Mouse (Mus musculus) spleen, adult 12 weeks (tissue): Measurements from ENCODE around the gene D030056L22Rik.
A peak's percentile ranks its signal among the peaks of the same experiment; 100 is the strongest.

Experiments
- DNase-seq: peaks from one replicate; pipeline ENCODE4 v3.0.0; 2022; ENCODE audit warnings: low spot score

The D030056L22Rik gene

DNA sequence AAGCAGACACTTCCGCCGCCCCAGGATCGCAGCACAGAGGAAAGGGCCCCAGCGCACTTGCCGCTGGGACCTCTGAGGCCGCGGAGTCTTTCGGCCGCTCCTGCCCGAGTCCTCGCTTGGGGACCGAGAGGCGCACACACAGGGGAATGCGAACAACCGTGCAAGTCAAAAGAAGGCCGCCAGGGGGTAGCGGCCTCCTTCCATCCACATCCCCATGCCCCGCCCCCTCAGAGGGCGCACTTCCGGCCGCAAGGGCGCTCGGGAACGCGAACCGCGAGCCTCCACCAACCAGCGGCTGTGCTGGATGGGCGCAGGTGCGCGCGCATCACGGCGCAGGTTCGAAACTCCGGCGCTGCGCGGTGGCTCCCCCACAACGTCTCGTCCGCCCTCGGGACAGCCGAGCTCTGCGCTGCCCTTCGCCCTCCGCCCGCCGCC lies at the start of gene D030056L22Rik:
Gene D030056L22Rik (plus strand): TSS at position 328 of the 435 bp plus-strand sequence.
- peak; percentile 99 for DNase-seq

DNA sequence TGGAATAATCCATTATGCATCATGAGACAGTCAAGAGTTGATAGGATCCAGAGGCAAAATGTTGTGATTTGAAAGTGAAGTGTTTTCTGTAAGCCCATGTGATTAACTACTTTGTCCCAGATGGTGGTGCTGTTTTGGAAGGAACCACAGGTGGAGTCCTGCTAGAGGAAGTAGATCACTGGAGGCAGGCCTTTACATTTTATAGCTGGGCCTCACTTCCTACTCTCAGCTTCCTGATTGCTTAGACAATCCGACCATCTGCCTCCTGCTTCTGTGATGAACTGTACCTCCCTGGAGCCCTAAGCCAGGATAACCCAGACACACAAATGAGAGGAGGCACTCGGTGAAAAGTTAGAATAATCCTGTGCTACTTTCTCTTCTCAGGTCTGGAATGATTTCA lies 49.1 kb upstream of the D030056L22Rik start:
- no peak for DNase-seq

DNA sequence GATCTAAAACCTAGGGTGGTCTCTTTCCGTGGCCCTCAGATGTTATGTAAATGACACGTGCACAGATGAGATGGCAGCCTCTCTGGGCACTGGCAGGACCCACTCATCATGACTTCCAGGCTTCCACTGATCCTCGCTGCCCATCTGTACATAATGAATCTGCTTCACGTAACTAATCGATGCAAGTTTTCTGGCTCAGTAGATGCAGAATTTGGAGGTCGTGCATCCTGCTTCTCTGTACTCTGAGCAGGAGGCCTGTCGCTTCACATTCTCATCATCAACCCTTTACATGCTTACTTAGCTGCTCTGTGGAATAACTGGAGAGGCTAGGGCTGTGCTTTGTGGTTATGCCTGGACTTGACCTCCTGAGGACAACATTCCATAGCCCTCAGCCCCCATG lies 46.0 kb upstream of the D030056L22Rik start:
- no peak for DNase-seq

DNA sequence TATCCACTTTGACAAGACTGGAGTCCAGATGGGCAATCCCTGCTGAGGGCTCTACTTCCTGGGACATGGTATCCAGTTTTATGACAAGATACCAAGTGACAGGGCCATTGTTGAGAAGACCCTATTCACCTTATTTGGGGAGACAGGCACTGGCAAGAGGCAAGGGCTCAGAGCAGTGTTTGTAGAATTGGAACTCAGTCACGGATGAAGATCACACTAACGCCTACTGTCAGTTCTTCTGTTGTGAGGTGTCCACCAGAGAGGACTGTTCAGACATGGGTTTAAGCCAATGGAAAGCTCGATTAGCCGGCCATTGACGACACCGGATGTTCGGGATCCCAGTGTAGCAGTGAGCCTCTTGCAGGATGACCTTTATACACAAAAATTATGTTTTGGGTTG lies 43.4 kb upstream of the D030056L22Rik start:
- no peak for DNase-seq

DNA sequence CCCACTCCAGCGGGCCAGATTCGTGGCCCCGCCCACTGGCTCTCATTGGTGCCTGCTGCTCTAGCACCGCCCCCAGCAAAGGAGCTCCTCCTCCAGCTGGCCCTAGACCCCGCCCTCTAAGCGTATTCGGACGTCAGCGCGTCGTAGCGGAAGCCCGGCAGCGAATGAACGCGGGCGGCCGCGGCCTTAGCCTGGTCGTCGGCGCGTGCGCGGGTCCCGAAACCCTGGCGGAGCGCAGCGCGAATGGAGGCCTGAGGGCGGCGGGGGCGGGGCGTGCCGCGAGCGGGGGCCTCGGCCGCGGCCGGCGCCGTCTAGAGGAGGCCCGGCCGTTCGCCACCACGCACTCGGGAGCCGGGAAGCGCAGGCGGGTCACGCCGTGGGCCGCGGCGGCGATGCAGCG lies 42.4 kb upstream of the D030056L22Rik start, which contains the start of gene Carnmt1:
Gene Carnmt1 (plus strand): TSS at position 157 of the 400 bp plus-strand sequence.
- DNase-seq = peak; percentile 98

DNA sequence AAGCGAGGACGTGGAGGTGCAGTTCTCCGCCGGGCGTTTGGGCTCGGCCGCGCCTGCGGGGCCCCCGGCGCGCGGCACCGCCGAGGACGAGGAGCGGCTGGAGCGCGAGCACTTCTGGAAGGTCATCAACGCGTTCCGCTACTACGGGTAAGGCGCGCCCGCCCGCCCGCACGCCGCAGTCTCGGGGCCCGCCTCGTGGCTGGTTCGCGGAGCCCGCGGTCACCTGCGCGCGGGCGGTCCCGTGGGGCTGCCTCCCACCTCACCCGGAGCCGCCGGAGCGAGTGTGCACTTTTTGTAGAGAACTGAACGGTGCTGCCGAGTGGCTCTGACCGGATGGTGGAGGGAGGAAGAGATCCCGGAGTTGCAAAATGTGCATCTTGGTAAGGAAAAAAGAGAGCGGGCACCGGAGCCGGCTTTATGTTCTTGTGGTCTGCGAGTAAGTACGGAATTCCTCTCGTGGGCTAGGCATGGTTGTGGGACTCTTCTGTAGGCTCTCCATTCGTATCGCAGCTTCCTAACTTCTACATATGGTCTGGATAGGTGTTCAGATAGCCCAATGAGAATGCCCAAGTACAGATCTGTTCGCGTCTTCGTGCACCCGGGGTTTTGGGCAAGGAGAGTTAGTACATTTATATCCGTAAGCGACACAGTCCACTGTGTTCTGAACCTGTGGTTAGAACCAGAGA lies 41.8 kb upstream of the D030056L22Rik start:
- peak; percentile 54 for DNase-seq

DNA sequence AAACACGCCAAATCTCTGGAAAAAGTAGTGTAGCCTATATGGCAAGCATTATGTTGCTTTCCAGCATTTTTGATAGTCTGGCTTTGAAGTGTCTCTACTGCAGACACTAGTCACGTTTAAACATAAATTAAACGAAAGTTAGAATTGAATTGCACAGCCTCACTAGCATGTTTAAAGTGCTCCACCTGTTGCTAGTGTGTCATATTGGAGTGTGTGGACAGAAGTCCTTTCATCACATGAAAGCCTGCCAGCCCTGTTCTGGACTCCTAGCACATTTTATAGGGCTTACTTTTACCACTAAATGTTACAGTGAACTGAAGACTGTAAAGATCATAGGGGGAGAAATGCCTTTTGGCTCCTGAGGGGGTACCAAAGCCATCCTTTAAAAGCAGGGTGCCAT lies 40.5 kb upstream of the D030056L22Rik start:
- DNase-seq = no peak

DNA sequence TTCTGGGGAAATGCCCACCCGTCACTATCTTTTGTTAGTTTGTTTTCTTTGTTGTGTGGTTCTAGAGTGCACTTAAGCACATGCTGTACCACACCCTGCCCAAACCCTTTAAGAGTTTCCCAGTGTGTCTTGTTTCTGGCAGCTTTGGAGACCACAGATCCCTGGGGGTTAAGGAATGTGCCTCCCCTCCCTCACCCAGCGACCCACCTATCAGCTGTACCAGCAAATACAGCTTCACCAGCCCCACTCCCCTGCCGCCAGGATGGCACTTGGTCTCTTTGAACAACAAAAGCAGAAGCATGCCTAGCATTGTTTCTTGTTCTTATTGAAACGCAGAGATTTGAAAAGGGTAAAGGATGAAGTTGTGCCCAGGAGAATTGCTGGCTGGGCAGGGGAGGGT lies 39.9 kb upstream of the D030056L22Rik start:
- DNase-seq = no peak

DNA sequence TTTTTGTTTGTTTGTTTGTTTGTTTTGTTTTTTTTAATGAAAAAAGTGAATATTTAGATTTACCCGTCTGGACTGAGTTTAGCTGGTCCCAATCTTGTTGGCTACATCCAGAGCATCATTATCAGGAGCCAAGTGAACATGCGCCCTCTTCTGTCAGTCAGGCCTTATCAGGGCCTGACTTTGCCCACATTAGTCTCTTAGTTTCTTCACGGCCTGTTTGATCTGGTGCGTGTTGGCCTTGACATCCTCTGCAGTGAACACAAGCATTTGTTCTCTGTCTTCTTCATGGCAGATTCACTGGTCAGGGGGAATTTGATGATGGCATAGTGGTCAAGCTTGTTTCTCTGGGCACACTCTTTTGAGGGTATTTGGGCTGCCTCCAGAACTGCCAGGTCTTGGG lies 30.9 kb upstream of the D030056L22Rik start:
- no peak for DNase-seq

DNA sequence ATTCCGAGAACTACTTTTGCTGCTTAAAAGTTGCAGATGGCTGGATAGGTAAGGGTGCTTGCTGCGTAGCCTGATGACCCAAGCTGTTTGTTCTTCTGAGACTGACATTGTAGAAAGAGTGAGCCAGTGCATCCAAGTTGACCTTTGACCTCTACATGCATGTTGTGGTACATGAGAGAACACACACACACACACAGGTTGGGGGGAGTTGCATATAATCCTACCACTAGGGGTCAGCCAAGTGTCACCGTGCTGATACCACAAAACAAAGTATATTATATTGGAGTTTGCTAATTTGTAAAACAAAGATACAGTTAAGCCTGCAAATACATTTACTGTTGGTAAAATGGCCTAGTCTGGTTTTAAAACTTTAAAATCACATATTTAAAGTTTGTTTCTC lies 25.4 kb upstream of the D030056L22Rik start:
- DNase-seq = peak; percentile 37

DNA sequence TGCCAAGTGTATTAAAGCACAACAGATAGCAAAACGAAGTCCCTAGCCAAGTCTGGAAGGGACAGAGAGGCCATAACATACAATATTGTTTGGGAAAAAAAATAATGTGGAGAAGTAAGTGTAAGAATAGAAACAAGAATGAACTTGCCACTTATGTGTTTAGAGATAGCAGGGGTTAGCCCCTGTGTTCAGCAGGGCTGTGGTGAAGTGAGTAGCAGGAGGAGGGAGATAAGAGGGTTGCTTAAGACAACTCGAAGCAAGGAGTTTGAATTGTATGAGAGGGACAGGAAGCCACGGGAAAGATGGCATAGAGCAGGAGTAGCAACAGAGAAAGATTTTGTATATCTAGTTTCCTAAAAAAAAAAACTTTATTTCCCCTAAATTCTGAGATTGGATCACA lies 20.8 kb upstream of the D030056L22Rik start:
- no peak for DNase-seq

DNA sequence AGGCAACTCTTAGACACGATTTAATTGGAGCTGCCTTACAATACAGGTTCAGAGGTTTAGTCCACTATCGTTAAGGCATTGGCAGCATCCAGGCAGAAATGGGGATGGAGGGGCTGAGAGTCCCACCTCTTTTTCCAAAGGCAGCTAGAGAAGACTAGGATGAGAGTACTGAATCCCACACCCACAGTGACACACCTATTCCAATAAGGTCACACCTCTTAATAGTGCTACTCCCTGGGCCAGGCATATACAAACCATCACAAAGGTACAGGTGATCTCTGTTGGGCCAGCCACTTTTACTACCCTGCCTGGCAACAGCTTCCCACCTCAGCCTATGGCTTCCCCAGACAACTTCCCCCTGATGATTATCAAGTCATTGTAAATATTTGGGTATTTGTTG lies 20.2 kb upstream of the D030056L22Rik start:
- DNase-seq = no peak

DNA sequence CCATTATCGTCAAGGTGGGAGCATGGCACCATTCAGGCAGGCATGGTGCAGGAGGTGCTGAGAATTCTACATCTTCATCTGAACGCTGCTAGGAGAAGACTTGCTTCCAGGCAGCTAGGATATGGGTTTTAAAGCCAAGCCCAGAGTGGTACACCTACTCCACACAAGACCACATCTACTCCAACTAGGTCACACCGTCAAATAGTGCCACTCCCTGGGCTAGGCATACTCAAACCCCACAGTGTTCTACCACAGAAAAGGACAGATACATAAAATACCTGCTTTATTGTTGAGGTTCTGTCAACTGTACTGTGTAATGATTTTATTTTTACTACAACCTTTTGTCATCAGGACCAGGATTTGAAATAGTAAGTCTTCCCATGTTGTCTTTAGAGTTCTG lies 17.9 kb upstream of the D030056L22Rik start:
- no peak for DNase-seq

DNA sequence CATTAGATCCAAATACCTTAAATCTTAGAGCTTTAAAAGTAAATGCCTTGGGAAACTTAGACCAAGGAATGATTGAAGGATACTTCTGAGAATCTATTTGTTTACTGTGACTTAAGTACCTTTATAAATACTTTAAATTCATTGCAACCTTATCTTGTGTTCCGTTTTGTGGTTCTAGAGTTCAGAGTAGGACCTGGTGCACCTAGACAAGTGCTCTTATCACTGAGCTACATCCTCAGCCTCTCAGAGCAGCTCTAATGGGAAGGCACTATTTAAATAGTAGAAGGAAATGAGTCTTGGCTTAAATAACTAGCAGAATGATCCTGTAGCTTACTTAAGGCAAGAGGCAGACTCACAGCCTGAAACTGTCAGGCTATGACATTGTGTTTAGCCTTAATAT lies 17.4 kb upstream of the D030056L22Rik start:
- no peak for DNase-seq

DNA sequence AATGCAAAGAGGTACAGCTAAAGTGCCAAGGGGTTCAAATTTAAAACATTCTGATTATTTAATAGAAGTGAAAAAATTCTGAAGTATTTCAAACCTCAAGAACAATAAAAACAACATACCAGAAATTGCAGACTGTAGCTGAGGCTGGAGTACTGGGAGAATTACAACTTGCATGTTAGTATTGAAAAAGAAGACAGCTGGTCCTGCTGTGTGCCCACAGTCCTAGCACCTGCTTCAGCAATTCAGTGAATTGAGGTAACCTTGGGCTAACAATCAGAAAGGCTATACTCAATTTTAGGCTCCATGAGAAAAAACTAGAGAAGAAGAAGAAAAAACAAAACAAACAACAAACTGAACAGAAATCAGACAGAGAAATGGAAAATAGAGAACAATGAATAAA lies 4.9 kb upstream of the D030056L22Rik start:
- DNase-seq = no peak

DNA sequence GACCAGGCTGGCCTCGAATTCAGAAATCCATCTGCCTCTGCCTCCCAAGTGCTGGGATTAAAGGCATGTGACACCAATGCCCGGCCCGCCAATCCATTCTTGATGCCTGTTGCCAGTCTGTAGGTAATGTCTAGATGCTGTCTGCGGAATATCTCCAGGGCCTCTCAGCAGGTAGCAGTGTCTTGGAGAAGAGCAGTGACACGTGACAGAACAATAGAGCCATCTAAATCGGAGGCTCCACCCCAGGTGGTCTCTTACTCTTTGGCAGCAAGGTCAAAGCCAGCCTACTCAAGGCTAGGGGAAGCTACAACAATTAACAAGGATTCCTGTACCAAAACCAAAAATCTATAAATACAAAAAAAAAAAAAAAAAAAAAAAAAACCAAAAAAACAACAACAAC lies 2.1 kb upstream of the D030056L22Rik start:
- no peak for DNase-seq

DNA sequence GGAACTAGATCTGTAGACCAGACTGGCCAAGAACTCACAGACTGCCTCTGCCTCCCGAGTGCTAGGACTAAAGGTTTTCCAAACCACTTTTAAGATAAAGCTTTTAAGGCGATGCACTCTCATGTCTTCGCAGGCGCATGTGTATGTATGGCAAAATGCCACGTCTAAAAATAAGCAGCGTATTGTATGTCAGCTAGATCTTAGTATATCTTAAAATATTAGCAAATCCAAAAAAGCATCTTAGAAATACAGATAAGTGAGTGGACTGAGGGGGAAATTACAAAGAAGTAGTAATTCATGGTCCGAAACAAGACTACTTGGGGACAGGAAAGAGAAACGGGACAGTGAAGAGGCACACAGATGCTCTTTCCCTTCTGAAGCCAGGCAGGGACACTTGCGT lies 1.4 kb upstream of the D030056L22Rik start:
- no peak for DNase-seq

DNA sequence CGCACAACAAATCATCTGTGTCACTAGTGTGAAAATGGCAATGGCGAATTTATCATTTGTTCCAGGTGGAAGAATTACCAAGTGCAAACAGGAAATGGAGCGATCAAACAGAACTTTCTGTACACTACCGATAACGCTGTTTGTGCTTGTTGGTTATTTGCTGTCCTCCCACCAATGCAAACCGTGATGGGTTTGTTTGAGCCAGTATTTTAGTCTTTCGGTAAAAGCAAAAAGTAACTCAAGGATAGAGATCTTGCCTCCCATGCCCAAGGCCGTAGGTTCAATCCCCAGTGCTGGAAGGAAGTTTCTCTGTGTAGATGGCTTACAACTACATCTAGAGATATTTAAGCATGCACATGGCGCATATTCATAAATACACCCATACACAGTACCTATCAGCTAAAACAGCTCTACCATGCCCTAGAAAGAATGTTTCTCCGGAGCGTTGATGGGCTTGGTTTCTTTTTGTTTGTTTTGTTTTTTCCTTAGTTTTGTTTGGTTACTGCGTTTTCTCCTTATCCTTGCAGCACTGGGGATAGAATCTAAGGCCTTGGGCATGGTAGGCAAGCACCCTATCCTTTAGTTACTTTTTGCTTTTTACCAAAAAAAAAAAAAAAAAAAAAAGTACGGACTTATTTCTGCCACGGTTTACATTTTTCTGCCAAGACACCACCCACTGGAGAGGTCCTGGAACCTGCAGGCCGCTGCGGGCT lies 684 bp upstream of the D030056L22Rik start:
- peak; percentile 7 for DNase-seq

DNA sequence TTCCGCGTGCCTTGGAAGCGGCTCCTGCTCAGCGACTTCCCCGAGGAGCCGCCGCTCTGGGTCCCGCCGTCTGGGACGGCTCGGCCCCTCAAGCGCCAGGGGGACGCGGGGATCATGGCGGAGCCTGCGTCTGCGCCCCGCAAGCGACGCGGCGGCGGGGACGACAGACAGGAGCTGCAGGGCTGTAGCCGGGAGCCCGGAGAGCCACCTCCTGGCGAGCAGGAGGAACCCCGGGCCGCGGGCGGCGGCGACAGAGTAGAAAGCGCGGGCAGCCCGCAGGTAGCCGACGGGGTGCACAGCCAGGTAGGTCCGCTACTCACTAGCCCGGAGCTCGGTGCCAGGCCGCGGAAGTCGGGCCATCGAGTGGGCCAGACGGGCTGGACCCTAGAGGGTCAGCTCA lies 364 bp downstream of the D030056L22Rik start:
- DNase-seq = peak; percentile 57

DNA sequence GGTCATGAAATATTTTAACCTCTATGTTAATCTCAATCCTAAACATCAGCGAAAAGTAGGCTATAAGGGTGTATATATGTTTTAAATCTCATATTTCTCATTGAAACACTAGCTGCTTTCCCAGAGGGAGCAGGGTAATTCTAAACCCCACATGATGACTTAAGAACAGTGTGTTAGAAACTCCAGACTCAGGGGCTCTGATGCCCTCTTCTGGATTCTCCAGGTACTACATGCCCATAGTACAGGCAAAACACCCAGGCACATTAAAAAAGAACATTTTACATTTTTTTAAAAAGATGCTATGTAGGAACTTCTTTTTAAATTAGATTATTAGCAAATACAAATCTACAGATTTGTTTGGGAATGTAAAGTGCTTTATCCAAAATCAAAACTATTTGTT lies 3.4 kb downstream of the D030056L22Rik start:
- DNase-seq = peak; percentile 46

DNA sequence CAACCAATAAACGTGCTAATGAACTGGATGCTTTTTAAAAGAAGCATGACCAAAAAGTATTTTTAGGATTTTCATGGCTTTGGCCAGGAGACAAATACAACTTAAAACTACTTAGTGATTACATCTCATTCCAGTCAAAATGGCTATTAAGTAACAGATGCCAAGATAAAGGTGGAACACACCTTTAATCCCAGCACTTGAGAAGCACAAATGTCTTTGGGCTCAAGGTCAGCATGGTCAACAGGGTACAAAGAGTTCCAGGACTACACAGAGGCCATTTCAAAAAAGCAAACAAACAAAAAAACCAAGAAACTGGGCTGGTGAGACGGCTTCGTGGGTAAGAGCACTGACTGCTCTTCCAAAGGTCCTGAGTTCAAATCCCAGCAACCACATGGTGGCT lies 7.3 kb downstream of the D030056L22Rik start:
- no peak for DNase-seq

DNA sequence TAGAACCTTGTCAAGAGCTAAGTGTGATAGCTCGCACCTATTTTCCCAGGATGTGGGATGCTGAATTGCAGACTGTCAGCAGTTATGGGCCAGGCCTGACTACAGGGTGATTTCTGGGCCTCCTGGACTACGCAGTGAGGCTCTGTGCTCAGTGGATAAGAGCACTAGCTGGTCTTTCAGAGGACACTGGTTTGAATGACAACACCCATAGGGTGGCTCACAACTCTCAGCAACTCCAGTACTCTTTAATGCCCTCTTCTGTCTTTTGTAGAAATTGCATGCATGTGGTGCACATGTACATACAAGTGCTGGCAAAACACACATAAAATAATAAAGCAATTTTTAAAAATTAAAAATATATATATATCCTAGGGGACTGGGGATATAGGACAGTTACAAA lies 12.2 kb downstream of the D030056L22Rik start:
- no peak for DNase-seq

DNA sequence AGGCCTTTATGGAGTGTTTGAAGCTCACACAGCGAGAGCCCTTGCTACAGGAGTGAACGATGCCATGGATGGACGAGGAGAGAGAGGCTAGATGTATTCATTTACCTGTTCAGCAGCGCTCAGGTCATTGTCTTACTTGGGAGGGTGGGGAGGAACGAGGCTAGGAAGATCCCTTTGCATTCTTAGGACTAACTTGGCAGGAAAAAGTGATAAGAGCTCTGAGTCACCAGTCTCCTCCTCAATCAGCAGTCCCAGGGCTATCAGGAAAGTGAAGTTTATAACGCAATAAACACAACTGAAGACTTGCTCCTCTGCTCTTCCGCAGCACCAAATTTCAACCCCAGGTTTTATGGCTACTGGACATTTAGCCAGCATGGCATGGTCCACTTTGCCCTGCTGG lies 17.3 kb downstream of the D030056L22Rik start:
- DNase-seq = no peak

DNA sequence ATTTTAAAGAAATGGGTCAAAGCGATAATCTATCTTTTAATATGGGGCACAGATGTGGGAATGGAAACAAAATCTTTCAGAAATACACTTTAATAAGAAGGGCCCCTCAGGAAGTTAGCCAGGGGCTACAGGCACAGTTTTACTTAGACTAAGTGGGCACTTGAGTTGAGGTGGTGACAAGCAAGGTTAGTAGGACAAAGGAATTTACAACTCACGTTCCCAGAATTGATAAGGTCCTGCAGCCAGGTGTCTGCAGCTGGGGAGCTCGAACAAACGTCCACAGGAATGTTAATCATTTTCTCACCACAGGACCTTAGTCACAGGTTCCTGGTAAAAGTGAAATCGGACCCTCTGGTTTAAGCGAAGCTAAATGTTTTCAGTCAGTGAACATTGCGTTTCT lies 18.1 kb downstream of the D030056L22Rik start:
- DNase-seq = no peak
